Mouse (Mus musculus): Measurements from ENCODE around the gene Wnt5b.

Gene Wnt5b

DNA sequence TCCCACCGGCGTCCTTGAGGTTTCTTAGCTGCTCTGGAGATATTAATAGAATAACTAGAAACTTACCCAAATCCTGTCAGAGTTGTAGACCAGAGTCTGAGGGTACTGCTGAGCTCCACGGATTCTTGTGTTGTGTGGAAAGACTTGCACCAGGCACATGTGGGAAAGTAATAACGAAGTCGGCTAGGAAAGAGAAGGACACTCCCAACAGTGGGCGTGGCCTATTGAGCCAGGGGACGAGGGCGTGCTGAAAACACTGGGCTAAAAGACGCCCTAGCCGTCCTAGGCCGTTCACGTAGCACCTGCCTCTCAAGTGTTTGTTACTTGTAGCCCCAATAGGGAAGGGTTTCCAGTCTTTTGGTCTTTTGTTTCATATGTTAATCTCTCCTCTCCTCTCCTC is 126.8 kb downstream of the Wnt5b start, which contains the start of gene Adipor2:
TSS of gene Adipor2 (minus strand) at position 351 of the 400 bp plus-strand sequence.
- DNase-seq (ENCODE audit: low spot score in 2 of 2) = no peak

DNA sequence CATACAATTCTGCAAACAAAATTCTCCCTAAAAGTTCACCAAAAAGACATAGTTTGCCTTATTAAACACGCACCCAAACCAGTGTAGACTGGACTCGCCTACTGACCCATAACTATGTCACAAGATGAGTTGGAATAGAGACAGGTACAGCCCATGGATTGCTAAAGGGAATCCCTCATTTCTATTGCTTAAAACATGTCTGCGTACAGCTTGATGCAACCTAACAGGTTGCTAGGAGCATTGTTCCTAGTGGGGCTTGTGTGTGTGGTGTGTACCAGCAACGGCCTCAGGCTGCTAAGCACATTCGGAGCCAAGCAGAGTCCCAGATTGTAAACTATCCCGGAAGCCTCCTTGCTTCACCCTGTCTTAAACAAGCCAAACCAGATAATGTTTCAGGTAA is 127.5 kb downstream of the Wnt5b start:
- DNase-seq (ENCODE audit: low spot score in 2 of 2) = no peak

DNA sequence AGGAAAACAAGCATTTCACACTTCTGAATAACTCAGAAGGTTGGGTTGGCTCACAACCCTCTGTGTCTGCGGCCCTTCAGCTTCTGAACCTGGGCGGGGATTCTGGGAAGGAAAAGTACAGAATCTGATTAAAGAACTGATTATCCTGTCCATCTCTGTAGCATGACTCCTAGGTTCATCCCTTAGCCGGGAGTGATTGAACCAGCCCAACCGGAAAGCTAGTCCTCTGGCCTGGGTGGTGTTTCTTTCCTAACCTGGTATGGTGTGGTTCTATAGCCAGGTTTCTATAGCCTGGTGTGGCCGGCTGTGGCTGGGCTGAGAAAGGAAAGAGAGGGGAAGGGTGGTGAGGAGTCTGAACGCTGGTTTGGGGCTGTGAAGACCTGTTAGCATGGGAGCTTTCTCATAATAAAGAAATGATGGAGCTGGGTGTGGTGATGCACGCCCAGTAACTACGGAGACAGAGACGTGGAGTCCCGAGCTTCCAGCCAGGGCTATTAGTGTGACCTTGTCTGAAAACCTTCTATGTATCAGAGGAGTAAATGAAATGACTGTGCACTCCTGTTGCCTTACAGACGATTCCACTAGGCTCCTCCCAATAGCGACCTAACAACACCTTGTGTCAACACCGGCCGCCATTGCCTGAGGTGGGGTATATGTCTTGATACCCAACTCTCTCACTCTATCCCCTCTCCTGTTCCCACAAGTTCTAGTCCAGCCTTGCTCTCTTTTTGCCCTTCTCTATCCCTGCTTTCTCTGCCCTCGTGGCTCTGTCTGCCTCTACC is 129.7 kb downstream of the Wnt5b start:
- no peak for DNase-seq (ENCODE audit: low spot score in 2 of 2)

DNA sequence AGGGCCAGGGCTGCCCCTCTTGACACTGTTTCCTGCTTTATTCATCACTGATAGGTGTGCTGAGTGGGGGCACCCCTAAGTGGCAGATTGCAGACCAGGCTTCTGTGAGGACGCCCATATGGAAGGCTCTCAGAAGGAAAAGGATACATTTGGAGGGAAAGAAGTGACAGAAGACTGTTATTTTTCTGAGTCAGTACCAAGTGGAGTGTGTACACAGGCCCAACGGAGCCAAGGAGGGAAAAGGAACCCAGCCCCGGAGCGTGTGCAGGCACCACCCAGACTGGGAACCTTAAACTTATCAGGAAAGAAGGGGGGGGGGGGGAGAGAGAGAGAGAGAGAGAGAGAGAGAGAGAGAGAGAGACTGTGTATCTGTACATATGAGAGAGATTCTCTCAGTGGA is 131.6 kb downstream of the Wnt5b start:
- no peak for DNase-seq (ENCODE audit: low spot score in 2 of 2)

DNA sequence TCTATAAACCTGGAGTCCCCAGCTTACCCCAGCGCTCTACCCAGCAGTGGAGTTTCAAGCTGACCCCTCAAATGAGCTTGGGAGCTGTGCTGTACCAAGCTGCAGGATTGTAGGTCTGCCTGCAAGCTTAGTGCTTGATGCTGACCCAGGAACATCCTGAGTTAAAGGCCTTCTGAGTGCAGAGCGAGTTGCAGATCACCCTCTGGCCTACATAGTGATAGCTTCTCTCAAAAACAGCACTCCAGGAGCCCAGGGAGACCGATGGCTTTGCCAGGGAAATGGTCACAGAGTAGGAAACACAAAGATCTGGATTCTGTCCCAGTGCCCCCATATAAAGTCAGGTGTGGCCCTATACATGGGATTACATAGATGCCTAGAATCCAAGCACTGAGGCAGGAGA is 132.6 kb downstream of the Wnt5b start:
- no peak for DNase-seq (ENCODE audit: low spot score in 2 of 2)

DNA sequence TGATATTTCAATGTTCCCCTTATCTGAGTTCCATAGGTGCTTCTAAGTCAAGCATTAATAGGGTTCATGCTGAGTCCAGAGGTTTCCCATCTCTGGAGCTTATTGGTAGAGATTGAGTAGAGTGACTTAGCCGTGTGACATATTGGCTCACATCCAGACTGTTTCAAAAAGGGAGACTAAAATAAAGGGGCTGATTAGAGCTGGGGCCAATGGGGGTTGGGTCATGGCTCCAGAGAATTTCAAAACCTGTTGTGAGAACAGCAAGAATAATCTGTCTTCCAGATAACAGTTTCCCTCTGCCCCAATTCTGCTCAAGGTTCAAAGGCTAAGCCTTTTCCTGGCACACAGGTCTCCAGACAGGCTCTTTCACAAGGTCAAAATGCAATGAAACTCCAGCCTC is 134.4 kb downstream of the Wnt5b start:
- no peak for DNase-seq (ENCODE audit: low spot score in 2 of 2)

DNA sequence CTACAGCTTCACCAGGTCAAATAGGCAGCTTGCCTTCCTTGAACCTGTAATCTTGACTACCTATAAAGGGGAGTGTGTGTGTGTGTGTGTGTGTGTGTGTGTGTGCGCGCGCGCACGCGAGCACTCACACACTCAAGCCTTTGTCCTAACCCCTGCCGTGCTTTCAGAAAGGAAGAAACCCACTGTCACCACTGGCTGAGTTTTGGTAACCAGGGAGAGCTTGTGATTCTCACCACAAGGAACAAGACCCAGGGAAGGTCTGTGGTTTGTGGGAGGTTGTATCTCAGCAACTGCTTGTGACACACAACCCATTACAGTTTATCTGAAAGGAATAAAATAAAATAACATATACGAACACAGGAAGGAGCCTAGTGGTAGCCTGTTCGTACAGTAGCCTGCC is 135.6 kb downstream of the Wnt5b start:
- no peak for DNase-seq (ENCODE audit: low spot score in 2 of 2)

DNA sequence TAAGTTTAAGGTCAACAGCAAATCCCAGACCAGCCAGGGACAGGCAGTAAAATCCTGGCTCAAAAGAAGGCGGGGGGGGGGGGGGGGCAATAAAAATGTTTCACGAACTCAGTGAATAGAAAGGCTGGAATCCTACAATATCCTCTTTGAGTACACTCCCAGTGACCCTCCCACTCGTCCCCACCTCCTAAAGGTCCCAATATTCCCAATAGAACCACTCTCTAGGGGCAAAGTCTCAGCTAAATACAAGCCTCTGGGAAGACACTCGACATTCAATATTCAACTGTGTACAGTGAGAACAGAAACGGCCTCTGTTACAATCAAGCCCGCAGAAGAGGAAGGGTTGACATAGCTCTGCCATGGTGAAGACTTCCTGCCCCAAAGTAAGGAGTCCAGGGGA is 136.3 kb downstream of the Wnt5b start:
- DNase-seq (ENCODE audit: low spot score in 2 of 2) = no peak

DNA sequence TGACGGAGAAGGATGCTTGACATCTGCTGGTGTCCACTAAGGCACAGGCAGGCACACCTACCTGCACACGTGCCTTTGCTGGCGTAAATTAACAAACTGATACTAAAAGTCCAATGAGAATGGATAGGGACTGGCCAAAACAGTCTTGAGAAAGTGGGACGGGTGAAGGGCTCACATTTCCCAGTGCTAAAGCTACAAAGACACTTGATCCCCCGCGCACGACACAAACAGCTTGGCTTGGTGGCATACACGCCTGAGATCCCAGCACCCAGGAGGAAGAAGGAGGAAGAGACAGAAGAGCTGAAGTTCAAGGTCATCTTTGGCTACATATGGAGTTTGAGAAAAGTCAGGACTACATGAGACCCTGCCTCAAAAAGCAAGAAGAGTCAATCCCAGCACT is 137.6 kb downstream of the Wnt5b start:
- DNase-seq (ENCODE audit: low spot score in 2 of 2) = no peak

DNA sequence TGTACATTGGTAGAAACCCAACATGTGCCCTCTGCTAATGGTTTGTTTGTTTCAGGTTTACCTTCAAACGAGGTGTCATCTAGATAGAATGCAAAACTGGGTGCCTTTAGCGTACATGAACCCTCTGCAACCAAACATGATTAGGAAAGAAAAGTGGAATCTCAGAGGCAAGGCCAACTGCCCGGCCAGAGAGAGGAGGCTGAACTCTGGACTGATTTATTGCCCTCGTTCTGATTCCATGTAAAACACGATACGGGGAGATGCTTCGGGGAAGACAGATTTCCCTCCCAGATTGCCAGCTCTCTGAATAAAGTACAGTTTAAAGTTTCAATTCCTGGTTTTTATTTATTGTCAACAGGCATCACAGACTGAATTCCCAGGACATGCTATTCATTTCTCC is 138.8 kb downstream of the Wnt5b start:
- no peak for DNase-seq (ENCODE audit: low spot score in 2 of 2)

DNA sequence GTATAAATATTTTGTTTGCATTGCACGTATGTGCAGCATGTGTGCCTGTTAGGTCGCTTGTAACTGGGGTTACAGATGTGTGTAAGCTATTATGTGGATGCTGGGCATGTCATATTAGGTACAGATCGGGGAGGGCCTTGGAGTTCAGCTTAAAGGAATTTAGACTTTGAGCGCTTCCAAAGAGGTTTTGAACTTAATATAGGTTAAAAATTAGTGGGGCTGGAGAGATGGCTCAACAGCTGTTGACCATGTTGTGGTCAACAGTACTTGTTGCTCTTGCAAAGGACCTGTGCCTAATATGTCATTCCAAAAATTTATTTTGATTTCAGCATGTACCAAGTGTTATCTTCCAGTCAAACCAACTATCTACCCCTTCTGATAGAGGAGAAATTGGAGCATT is 139.3 kb downstream of the Wnt5b start:
- no peak for DNase-seq (ENCODE audit: low spot score in 2 of 2)

DNA sequence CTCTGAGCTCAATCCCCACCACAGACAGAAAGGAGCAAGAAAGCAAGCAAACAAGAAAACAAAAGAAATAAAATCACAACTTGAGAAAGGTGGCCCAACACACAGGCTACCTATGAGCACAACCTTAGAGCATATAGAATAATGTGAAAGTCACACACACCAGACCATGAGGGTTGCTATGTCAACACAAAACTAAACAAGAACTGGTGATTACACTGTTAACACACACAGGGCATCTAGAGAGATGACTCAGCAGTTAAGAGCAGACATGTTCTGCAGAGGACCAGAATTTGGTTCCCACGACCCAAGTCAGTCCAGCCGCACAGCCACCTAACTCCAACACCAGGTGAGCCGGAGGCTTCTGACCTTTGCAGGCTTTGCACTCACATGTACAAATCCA is 141.2 kb downstream of the Wnt5b start:
- no peak for DNase-seq (ENCODE audit: low spot score in 2 of 2)

DNA sequence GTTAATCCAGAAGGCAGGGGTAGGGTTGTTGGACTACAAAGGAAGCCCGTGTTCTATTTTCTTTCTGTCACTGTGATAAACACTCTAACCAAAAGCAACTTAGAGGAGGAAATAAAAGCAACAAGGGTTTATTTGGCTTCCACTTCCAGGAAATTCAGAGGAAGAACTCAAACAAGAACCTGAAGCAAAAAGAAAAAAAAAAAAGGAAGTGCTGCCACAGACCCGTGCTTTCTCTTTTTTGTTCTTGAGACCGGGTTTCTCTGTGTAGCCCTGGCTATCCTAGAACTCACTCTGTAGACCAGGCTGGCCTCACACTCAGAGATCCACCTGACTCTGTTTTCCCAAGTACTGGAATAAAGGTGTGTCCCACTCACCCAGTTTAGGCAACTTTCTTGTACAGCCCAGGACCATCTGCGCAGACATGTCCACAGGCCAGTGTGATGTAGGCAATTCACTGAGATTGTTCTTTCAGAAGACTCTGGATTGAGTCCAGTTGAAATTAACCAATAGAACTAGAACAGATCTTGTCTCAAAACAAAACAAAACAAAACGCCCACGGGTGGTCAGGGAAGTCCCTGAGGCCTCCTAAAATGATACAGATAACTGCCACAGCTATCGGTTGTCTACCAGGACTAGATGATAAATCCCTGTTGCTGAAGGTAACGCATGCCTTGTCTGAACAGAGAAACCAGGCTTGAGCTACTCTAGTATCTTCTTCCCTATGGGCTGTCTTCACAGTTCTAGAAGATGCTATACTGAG is 142.4 kb downstream of the Wnt5b start:
- DNase-seq (ENCODE audit: low spot score in 2 of 2) = no peak

DNA sequence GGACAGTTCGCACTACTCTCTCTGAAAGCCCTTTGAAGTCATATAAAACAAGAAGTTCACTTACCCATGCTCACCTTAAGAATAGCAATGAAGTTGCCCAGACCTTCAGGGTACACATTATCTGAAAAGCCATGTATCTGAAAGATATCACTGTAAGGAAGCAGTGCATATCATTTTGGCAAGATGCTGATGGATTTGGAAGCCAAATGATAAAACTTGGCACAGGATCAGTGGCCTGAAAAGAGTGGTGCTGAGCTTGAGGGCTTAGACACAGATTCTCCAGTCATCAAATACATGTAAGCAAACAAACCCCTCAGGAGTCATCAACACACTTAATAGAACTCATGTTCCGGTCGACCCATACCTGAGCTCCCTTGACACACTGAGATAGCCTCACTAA is 143.5 kb downstream of the Wnt5b start:
- no peak for DNase-seq (ENCODE audit: low spot score in 2 of 2)

DNA sequence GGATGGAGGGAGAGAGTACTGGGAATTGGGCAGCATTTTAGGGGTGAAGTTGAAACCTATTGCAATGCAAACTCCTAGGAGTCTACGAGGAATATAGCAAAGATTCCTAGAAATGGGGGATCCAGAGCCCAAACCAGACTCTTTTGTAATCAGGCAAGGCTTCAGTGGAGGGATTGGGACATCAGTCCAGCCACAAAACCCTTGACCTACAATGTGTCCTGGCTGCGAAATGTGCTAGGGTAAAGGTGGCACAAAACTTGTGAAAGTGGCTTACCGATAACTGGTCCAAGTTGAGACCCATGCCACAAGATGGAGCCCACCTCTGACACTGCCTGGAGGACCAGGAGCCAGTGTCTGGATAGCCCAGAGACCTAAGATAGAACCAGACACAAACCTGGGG is 144.8 kb downstream of the Wnt5b start:
- no peak for DNase-seq (ENCODE audit: low spot score in 2 of 2)

DNA sequence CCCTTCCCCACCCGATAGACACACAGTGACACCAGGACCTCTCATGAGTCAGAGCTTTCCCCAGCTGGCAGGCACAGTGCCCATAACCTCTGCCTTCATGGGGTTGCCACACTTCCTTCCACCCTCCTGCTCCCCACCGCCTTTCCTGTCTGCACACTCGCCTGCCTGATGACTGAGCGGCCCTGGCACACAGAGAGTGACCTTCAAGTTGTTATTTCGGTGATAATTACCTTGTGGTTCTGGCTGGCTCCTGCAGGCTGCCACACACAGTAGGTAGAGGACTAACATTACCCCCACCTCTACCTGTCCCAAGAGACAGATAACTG is 147.9 kb downstream of the Wnt5b start:
- DNase-seq (ENCODE audit: low spot score in 2 of 2) = peak in 1 of 2 experiments; percentile 10

DNA sequence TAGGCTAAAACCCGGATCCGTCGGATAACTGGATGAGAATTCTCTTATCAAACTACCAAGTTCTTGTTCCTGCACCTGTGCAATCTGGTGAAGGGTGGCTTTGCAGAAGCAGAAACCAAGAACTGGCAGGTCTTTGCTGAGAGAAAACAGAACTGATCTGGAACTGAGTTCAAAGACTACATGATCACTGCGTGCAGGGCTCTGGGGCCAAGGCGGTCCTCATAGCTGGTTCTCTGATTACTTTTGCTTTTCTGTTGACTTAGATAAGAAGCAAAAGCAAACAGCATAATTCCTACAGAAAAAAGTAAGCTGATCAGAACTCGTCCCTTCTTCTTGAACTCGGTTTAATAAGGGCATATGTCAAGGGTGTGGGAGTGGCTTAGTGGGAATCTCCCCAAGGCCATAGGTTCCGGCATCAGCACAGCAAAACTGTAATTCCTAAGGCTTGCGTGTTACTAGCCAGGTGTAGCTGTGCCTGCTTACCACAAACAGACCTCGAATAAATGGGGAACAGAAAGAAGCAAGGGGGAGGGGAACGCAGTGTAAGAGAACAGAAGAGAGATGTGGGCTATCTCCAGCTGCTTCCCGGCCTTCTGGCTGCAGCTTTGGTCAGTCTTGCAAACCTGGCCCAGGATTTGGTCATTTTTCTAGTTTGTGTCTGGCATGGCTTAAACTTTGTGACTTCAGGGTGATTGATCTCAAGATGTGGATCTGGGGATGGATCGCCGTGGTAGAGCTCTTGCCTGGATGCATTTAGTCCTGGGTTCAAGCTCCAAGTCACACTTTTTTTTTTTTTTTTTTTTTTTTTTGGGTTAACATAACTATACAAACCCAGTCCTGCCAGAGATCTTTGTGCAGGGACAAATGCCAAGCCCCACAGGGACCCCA is 148.5 kb downstream of the Wnt5b start:
- no peak for DNase-seq (ENCODE audit: low spot score in 2 of 2)

DNA sequence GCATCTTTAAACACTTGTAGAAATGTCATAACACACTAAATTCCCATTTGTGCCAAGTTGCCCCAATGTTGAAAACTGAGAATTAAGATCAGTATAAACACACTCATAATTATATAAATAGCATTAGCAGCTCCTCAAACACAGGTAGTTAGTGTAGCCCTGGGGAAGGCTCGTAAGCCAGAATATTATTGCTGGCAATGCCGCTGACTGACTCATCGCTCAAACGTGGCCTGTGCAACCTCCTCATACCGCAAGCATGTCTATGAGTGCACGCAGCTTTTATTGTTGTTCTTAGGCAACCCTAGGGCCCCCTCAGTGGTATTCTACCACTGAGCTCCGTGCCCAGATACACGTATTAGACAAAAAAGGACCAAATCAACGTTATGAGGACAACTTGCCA is 151.3 kb downstream of the Wnt5b start:
- DNase-seq (ENCODE audit: low spot score in 2 of 2) = no peak

DNA sequence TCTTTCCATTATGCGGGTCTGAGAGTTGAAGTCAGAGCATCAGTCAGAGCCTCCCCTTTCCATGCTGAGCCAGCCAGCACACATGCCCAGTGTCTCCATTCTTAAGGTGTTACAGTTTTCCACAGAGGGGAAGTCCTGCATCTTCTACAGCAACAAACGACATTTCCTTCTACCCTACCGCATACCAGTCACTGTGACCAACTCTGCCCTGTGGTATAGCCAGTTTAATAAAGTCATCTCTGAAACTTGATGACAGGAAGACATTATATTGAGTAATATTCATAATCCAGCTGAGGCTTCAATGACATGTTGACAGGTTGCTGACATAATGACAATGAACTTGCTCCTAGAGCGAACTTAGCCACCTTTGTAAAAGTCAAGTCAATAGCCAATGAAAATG is 153.4 kb downstream of the Wnt5b start:
- DNase-seq (ENCODE audit: low spot score in 2 of 2) = no peak

DNA sequence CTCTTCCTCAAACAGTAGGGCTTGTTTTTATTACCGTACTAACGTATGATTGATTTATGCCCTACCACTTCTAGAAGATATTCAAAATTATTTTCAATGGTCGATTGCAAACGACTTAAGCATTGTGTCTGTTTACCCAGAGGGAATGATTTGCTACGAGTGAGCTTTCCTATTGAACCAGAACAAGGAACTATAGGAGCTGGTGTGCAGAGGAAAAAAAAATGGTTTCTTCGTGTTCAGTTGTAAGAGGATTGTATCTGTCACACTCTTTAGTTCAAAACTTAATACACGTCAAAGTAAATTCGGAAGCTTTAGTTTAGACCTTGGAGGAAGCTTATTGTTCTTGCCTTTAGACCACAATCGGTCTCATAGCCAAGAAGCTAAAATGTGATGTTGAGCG is 155.1 kb downstream of the Wnt5b start:
- no peak for DNase-seq (ENCODE audit: low spot score in 2 of 2)

DNA sequence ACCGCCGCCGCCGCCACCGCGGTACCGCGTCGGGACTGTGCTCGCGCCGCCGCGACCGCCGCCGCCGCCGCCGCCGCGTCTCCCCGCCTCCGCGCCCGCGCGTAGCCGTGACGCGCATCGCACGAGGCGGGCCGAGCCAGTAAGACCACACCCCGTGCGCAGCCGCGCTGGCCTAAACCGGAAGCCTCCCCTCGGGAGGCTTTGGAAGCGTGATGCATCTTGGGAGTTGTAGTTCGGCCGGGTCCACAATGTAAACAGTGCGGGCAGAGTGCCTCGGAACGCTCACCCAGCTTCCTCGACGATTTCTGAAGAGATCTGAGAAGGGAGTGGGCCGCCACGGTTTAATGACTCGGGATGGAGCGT is 155.5 kb downstream of the Wnt5b start:
- DNase-seq (ENCODE audit: low spot score in 2 of 2) = peak; percentile 93 to 95

DNA sequence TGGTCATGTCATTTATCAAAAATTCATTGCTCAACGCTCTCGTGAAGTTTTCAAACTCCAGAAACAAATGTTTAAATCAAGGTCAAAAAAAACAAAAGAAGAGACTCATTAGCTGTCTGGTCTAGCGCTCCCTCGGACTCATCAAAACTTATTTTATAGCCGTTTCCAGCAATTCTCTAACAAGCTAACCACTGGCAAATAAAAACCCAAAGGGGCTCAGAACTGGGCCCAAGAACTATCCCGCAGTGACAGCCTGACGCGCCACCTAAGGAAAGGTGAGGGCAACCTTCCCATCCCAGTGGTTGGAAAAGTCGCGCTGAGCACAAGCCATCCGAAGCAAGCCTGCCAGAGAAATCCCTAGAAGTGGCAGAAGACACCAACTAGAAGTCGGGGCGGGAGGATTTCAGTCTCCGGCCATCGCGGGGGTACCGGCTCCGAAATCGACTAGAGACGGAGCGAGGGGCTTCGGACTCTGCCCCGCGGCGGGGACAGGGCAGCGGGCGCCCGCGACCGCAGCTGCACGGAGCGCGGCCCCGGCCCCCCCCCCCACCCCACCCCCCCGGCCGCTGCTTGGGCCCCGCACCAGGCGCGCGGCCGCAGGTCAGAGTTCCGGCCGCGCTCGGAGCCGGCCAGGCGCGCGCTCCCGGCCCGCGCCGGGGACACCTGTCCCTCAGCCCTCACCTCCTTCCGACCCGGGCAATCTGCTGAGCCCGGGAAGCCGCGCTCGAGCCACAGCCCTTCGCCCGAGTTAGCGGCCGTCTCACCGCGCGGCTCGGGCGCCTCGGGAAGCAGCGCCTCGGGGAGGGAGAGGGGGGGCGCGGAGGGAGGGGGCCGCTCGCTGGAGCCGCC is 156.1 kb downstream of the Wnt5b start:
- peak in 1 of 2 experiments; percentile 20 for DNase-seq (ENCODE audit: low spot score in 2 of 2)

All from right cerebral cortex, postnatal 36 days (tissue).